Mouse (Mus musculus) mouse trophoblast stem cell (cell line): ENCODE results near the gene Ndufv3.
"Not testable (repeated sequence)": the region's sequence is repeated elsewhere in the genome, so short reads cannot be mapped to it uniquely, and the experiment has no call there.

Experiments used
- in situ Hi-C, 2 experiments: fragments of 300-500 bp; cut with MseI, MboI; formaldehyde crosslinking; loops; 2 replicates in 1 of 2; 3 replicates in 1 of 2; pipeline ENCODE4 v1.15.1; 2025

The Ndufv3 gene

GRCm38 (mm10) chr17:31552601-31553000, 32.7 kb downstream of the Ndufv3 start:
- in situ Hi-C loops = not testable (repeated sequence)

- in situ Hi-C loops = no loop called here
Measured at GRCm38 (mm10) chr17:31556253-31556652, 36.3 kb downstream of the Ndufv3 start.

GRCm38 (mm10) chr17:31557124-31557880, 37.4 kb downstream of the Ndufv3 start:
- in situ Hi-C loops = no loop called here

DNA sequence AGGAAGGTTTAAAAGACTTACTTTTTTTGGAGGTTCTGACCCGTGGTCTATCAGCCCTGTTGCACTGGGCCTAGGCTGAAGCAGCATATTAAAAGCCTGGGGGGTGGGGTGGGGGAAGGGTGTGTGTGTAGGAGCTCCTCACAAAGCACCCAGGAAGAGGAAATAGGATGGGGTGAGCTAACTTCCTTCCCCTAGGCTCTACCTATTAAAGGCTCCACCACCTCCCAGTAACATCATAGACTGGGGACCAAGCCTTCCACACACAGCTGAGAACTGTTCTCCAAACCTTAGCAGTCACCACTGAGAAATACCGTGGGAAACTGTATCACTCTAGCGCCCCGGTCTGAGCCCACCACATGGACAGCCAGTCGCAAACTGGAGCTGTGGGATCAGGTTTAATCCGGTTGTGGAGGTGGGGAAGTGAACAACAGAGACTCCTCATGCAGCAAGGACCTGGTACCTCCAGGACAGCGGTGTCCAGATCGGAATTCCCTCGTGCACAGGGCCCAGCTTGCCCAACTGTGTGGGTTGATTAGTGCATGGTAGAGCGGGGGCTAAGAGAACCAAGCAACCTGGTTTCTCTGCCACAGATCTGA, 38.1 kb downstream of the Ndufv3 start:
- in situ Hi-C loops = no loop called here

- in situ Hi-C loops = no loop called here
Measured at GRCm38 (mm10) chr17:31559021-31559789, 39.3 kb downstream of the Ndufv3 start.

- in situ Hi-C loops = no loop called here
Measured at GRCm38 (mm10) chr17:31563632-31564014, 43.7 kb downstream of the Ndufv3 start.

- in situ Hi-C loops = no loop called here
Measured at GRCm38 (mm10) chr17:31564015-31564857, 44.3 kb downstream of the Ndufv3 start, which contains the start of gene Pknox1. Pknox1 (plus strand) TSS chr17:31564734.

- in situ Hi-C loops = no loop called here
Measured at GRCm38 (mm10) chr17:31564858-31565140, 44.9 kb downstream of the Ndufv3 start.

DNA sequence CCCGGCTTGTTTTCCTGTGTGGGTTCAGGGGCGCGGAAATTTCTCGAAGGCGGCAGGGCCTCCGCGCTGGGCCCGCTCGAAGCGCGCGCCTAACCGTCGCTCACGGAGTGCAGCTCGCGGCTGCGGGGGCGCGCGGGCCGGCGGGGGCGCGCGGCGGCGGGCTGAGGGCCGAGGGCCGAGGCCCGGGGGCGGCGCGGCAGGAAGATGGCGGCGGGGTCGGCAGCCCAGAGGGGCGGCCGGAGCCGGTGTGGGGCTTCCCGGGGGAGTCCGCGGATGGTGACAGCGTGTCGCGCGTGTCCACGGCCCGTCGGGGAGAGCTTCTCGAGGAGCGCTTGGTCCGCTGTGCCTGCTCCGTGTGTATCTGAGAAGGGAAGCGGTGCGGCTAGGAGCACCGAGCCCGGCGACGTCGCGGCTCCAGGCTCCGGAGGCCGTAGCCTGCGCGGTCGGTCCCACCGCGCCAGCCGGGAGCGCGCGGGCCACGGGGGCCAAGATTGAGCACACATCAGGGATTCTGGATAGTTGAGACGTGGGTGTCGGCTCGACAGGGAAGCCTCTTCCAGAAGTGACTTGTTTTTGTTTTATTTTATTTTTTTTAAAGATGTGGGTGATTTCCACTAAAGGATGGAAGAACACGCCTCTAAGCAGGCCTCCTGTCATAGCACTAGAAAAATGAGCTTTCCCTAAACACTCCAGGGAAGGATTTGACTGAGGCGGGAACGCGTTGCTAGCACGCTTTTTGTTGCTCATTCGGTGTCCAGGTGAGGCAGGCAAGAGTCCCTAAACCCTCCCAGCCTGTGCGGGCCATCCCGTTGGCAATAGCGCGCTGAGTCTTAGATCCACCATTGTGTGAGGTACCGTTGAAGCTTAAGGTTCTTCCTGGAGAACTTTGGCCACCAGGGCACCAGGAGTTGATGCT, 45.5 kb downstream of the Ndufv3 start:
- in situ Hi-C loops = no loop called here

GRCm38 (mm10) chr17:31566276-31566675, 46.4 kb downstream of the Ndufv3 start:
- in situ Hi-C loops = no loop called here

DNA sequence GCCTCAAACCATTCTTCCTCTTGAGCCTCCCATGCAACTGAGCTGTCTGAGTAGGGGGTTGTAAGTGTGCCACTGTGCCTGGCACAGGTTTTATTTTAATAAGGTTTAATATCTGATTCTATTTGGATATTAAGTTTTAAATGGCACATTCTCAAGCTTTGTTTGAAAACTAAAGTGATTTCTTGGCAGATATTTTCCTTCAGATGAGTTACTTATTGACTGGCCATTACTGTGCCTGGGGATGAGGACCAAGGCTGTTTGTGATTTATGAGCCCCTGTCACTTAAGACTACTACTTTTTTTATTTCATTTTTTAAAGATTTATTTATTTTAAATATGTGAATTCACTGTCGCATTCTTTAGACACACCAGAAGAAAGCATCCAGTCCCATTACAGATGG, 49.8 kb downstream of the Ndufv3 start:
- in situ Hi-C loops = no loop called here

GRCm38 (mm10) chr17:31570321-31570925, 50.5 kb downstream of the Ndufv3 start:
- in situ Hi-C loops = no loop called here

- in situ Hi-C loops = no loop called here
Measured at GRCm38 (mm10) chr17:31571689-31572088, 51.8 kb downstream of the Ndufv3 start.

- in situ Hi-C loops = no loop called here
Measured at GRCm38 (mm10) chr17:31574662-31575061, 54.7 kb downstream of the Ndufv3 start.

DNA sequence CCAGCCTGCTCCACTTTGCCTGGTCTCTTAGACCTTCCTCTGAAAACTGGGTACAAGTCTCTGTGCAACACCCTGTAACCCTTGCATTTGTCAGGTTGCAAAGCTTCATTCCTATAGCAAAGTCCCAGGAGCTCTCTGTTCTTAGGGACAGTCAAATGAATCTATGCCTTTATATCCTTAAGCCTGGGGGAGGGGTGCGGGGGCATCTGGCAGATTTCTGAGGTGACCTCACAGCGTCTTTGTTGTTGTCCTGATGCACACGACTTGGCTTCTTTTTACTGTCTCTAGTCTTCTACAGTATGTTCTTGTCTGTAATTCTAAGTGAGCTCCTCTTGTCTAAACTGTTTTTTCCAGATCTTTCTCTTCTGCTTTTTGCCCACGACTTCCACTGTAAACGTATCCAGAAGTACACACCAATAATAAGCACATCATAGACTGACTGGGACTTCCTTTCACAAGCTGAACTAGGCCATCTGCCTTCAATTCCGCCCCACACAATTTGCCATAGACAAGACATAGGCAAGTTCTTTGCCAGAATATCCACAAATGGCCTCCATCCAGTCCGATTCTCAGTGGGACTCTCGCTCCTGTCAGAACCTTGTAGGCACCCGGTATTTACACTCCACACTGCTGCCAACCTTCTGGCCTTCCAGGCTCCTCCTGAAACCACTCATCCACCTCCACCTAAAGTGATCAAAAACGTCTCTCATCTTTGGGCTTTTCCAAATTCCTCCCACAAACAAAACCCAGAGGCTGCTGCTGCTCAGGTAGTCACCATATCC, 56.7 kb downstream of the Ndufv3 start:
- in situ Hi-C loops = no loop called here

DNA sequence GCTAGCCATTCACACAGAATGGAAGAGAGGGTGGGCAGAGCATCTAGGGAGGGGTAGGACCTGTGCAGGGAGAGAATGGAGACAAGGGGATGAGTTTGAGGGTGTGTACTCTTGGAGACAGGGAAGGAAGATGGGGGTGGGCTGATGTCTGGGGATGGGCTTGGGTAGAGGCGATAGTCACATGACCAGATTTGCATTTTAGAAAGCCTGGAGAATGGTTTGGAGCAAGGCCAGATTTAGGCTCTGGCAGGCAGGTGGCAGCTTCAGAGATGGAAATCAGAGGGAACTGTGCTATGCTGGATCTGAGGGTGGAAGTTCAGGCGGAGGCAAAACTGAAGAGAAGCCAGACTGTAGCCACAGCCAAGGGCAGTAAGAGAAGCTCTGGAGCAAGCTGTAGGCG, 60.4 kb downstream of the Ndufv3 start:
- in situ Hi-C loops = no loop called here
